Mouse (Mus musculus): ENCODE measurements around the gene Lrrc7. TPM values are rescaled to one million over a fixed set of nuclear protein-coding genes. Genes with fewer than 3 reads are reported as not detected.
"Not testable (repeated sequence)": the region's sequence is repeated elsewhere in the genome, so short reads cannot be mapped to it uniquely, and the experiment has no call there.

Gene Lrrc7
- polyA plus RNA-seq, 1 experiment, result not detected

GRCm38 (mm10) chr3:158105260-158105659, 456.8 kb downstream of the Lrrc7 start:
- Histone ChIP-seq H3K4me1 (ENCODE audit: control insufficient read depth, insufficient read depth, low read length) (no peaks in the 10 kb centered on the region), H3K4me3 (replicated peaks; ENCODE audit: extremely low read depth, low read depth, low read length) (no peak overlapping the region)
- TF ChIP-seq POLR2A (IDR thresholded peaks at IDR 0.05; ENCODE audit: borderline replicate concordance, extremely low read depth, low read depth, low read length) (no peak), CTCF (IDR thresholded peaks at IDR 0.05; ENCODE audit: insufficient read depth, low read length) (no peak)
- no peak for DNase-seq
- 83% methylated on average over 1 of the region's 1 CpGs for WGBS

GRCm38 (mm10) chr3:158103467-158103866, 458.6 kb downstream of the Lrrc7 start:
- Histone ChIP-seq H3K4me3 (replicated peaks; ENCODE audit: extremely low read depth, low read depth, low read length) (no peak overlapping the region), H3K4me1 (ENCODE audit: control insufficient read depth, insufficient read depth, low read length) (no peaks in the 10 kb centered on the region)
- TF ChIP-seq CTCF (IDR thresholded peaks at IDR 0.05; ENCODE audit: insufficient read depth, low read length) (no peak), POLR2A (IDR thresholded peaks at IDR 0.05; ENCODE audit: borderline replicate concordance, extremely low read depth, low read depth, low read length) (no peak)
- 61% methylated on average over 2 of the region's 2 CpGs for WGBS
- DNase-seq, result no peak

GRCm38 (mm10) chr3:158102530-158102929, 459.5 kb downstream of the Lrrc7 start:
- not testable (repeated sequence) for H3K4me1 ChIP-seq (ENCODE audit: control insufficient read depth, insufficient read depth, low read length); DNase-seq; H3K4me3 ChIP-seq (replicated peaks; ENCODE audit: extremely low read depth, low read depth, low read length)
- 52% methylated on average over 1 of the region's 1 CpGs for WGBS

GRCm38 (mm10) chr3:158102043-158102442, 460.0 kb downstream of the Lrrc7 start:
- not testable (repeated sequence) for H3K4me3 ChIP-seq (replicated peaks; ENCODE audit: extremely low read depth, low read depth, low read length); H3K4me1 ChIP-seq (ENCODE audit: control insufficient read depth, insufficient read depth, low read length); DNase-seq
- WGBS, result 79% methylated on average over 9 of the region's 10 CpGs

GRCm38 (mm10) chr3:158093919-158094318, 468.1 kb downstream of the Lrrc7 start:
- no peak for DNase-seq
- no peaks in the 10 kb centered on the region for H3K4me1 ChIP-seq (ENCODE audit: control insufficient read depth, insufficient read depth, low read length)
- H3K4me3 ChIP-seq (replicated peaks; ENCODE audit: extremely low read depth, low read depth, low read length), result no peak overlapping the region
- TF ChIP-seq POLR2A (IDR thresholded peaks at IDR 0.05; ENCODE audit: borderline replicate concordance, extremely low read depth, low read depth, low read length), result no peak
- TF ChIP-seq CTCF (IDR thresholded peaks at IDR 0.05; ENCODE audit: insufficient read depth, low read length), result no peak
- WGBS, result 68% methylated on average over 4 of the region's 4 CpGs

- Histone ChIP-seq H3K4me3 (replicated peaks; ENCODE audit: extremely low read depth, low read depth, low read length) (no peak overlapping the region), H3K4me1 (ENCODE audit: control insufficient read depth, insufficient read depth, low read length) (no peaks in the 10 kb centered on the region)
- no peak for TF ChIP-seq POLR2A (IDR thresholded peaks at IDR 0.05; ENCODE audit: borderline replicate concordance, extremely low read depth, low read depth, low read length)
- no peak for TF ChIP-seq CTCF (IDR thresholded peaks at IDR 0.05; ENCODE audit: insufficient read depth, low read length)
- 57% methylated on average over 3 of the region's 3 CpGs for WGBS
- DNase-seq, result no peak
Observed at GRCm38 (mm10) chr3:158091601-158092000, 470.4 kb downstream of the Lrrc7 start.

- H3K4me3 ChIP-seq (replicated peaks; ENCODE audit: extremely low read depth, low read depth, low read length), result no peak overlapping the region
- no peak for DNase-seq
- H3K4me1 ChIP-seq (ENCODE audit: control insufficient read depth, insufficient read depth, low read length), result no peaks in the 10 kb centered on the region
- WGBS, result 73% methylated on average over 5 of the region's 5 CpGs
- TF ChIP-seq POLR2A (IDR thresholded peaks at IDR 0.05; ENCODE audit: borderline replicate concordance, extremely low read depth, low read depth, low read length) (no peak), CTCF (IDR thresholded peaks at IDR 0.05; ENCODE audit: insufficient read depth, low read length) (no peak)
Observed at GRCm38 (mm10) chr3:158077828-158078227, 484.2 kb downstream of the Lrrc7 start.

- no peak overlapping the region for H3K4me3 ChIP-seq (replicated peaks; ENCODE audit: extremely low read depth, low read depth, low read length)
- TF ChIP-seq POLR2A (IDR thresholded peaks at IDR 0.05; ENCODE audit: borderline replicate concordance, extremely low read depth, low read depth, low read length) (no peak), CTCF (IDR thresholded peaks at IDR 0.05; ENCODE audit: insufficient read depth, low read length) (no peak)
- 20% methylated on average over 1 of the region's 1 CpGs for WGBS
- no peaks in the 10 kb centered on the region for H3K4me1 ChIP-seq (ENCODE audit: control insufficient read depth, insufficient read depth, low read length)
- DNase-seq, result no peak
Observed at GRCm38 (mm10) chr3:158077380-158077772, 484.6 kb downstream of the Lrrc7 start.

GRCm38 (mm10) chr3:158076685-158077379, 485.2 kb downstream of the Lrrc7 start:
- TF ChIP-seq POLR2A (IDR thresholded peaks at IDR 0.05; ENCODE audit: borderline replicate concordance, extremely low read depth, low read depth, low read length) (no peak), CTCF (IDR thresholded peaks at IDR 0.05; ENCODE audit: insufficient read depth, low read length) (peak; percentile 38; the same call in 1 of the 2 replicates)
- no peak overlapping the region for H3K4me3 ChIP-seq (replicated peaks; ENCODE audit: extremely low read depth, low read depth, low read length)
- 38% methylated on average over 4 of the region's 4 CpGs for WGBS
- DNase-seq, result no peak
- H3K4me1 ChIP-seq (ENCODE audit: control insufficient read depth, insufficient read depth, low read length), result no peaks in the 10 kb centered on the region

- WGBS, result 59% methylated on average over 2 of the region's 2 CpGs
- no peak overlapping the region for H3K4me3 ChIP-seq (replicated peaks; ENCODE audit: extremely low read depth, low read depth, low read length)
- no peak for DNase-seq
- H3K4me1 ChIP-seq (ENCODE audit: control insufficient read depth, insufficient read depth, low read length), result no peaks in the 10 kb centered on the region
- TF ChIP-seq POLR2A (IDR thresholded peaks at IDR 0.05; ENCODE audit: borderline replicate concordance, extremely low read depth, low read depth, low read length) (no peak), CTCF (IDR thresholded peaks at IDR 0.05; ENCODE audit: insufficient read depth, low read length) (no peak)
Observed at GRCm38 (mm10) chr3:158075004-158075403, 487.0 kb downstream of the Lrrc7 start.

All from lung, adult 2 months (tissue).